Mouse (Mus musculus) adrenal gland, adult 2 months (tissue): ENCODE results near the gene Nup188. TPM values are rescaled to one million over a fixed set of nuclear protein-coding genes. Genes with fewer than 3 reads are reported as not detected.

ENCODE experiments used
- DNase-seq: peaks from one replicate; pipeline ENCODE4 v3.0.0; 2021
- polyA plus RNA-seq: library from polyadenylated mRNA; depleted of rRNA; stranded (reverse); fragments of >200 nt; gene quantifications from 2 replicates; pipeline ENCODE4 v1.2.3, GENCODE M21; 2012
- total RNA-seq, 2 experiments: library from RNA; stranded (reverse); gene quantifications; 2 replicates each; pipeline ENCODE4 v1.2.3; 2021

Gene Nup188
- total and polyA plus RNA-seq, 3 experiments: 24.9 to 66.6 (median 31.1) TPM

DNA sequence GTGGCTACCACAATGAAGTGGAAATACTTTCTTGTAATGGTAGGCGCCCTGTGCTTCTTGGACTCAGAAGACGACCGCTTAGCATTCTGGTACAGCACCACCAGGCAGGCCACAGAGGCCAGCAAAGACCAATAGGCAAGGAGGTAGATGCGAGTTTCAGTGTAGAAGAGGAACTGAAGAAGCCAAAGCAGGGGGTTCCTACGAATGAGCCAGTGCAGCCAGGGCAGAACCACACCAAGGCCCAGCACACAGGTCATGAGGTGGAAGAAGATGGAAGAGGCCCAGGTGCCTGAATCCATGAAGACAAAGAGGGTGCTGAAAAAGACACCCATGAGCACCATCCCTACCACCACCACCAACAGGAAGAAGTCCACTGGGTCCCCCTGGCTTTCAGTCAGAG lies 1.2 kb upstream of the Nup188 start:
- DNase-seq: no peak

DNA sequence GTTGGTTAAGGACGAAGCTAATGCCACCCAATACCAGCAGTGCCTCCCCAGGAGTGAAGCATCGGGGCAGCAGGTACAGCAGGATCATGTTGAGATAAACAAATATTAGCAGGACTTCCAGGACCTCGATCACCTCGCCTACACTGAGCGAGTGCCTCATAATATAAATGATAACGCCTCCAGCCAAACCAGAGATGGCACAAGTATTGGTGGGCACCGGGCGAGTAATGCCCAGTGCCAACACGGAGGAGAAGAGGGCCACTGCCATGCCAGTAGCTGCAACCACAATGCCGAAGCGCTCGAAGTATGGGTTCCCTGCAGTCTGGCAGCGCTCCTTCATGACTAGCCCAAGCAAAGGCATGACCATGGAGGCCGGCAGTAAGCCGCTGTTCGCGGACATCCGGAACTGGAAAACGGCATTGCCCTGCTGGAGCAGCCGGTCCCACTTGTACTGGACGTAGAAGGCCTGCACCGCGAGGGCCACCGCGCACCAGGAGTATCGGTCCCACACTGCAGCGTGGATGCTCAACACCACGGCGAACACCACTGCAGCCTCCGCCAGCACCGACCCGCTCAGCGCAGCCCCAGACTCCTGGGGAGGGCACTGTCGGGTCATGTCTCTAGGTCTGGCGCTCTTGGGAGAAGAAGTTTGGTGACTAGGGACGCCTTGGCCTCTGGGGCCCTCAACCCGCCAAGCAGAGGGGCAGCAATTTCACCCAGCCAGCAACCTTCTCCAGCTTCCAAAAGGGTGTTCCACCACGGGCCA lies 598 bp upstream of the Nup188 start:
- DNase-seq: no peak

DNA sequence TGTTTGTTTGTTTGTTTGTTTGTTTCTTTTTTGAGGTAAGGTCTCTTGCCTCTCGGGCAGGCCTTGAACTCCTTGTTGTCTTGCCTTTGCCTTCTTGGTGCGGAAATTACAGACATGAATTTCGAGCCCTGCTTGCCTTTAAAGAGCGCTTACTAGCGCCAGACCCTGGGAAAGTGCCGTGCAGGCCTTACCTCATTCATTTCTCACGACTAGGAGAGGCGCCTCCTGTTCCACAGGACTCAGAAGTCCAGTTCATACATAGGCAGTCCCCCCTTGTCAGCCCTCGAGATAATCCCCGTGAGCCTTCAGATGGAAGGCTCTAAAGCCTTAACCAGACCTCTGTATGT lies 803 bp downstream of the Nup188 start:
- peak; percentile 21 for DNase-seq

DNA sequence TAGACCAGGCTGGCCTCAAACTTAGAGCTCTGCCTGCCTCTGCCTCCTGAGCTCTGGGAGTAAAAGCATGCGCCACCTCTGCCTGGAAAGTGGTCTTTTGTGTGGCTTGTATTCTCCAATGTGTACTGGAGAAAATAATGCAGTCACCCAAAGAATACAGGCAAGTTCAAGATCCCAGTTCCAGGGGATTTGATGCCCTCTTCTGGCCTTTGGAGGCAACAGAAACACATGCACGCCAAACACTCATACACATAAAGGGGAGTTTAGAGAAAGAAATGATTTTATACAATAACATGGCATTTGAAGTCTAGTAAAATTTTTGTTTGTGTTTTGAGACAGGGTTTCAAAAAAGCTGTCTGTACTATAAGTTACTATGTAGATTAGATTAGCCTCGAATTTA lies 13.3 kb downstream of the Nup188 start:
- DNase-seq: peak; percentile 34

DNA sequence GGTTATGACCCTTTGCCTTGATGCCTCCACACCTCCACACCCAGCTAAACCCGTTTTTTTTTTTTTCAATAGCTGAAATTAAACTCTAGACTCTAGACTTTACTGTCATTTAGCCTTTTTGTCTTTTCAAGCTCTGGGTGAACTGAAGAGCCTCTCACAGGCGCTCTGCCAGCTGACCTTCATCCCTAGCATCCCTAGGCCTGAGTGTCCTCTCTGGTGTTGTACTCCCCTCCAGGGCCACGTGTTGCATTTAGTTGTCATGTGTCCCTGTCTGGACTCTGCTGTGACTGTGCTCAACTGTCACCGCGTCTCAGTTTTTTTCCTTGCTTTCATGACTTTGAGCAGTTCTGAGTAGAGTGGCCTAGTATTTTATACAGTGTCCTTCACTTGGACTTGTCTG lies 13.8 kb downstream of the Nup188 start:
- no peak for DNase-seq

DNA sequence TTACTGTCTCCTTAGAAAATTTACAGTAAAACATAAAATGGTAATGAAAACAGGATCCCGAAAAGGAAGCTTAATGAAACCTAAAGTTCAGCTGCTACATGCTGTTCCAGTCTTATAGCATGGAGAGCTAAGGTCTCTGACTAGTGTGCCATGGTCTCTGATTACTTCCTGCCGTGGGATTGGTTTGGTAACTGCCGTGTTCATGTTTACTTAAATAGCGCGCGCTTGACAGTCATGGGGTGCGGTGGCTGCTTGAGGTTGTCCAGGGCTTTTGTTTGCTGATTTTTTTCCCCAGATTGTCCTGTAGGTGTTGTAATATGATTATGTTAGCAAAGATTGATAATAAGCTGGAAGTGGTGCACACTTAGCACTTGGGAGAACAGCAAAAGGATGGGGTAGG lies 19.9 kb downstream of the Nup188 start:
- no peak for DNase-seq

DNA sequence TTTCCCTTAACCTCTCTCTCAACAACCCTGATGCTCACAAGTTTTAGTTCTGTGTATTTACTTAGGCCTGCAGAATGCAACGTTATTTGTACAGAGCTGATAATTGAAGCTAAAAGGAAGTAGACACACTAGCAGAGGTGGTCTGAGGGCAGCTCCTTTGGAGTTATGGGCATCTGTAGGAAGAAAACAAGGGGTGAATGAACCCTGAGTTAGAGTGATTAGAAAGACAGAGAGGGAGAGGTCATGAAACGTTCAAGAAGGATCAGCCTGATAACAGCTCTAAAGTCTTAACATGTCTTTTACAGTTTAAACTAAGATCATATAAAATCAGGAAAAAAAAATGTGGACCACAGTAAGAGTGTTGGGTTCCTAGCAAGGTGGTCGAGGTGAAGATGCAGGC lies 23.2 kb downstream of the Nup188 start:
- DNase-seq: no peak

DNA sequence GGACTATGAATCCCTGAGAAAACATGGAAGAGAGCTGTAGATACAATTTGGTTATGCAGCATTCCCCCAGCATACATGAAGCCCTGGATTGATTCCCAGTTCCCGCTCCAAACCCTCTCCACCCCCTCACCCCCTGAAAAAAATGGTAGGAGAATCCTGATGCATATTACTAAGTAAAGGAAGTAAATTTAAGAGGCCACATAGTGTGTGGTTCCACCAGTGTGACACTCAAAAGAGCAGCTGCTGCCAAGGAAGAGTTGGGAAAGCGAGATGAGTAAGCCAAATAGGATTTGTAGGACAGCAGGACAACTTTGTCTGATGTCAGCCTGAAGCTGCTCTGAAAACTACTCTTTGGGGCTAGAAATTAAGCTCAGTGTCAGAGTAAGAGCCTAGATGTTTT lies 25.3 kb downstream of the Nup188 start:
- DNase-seq: peak; percentile 70

DNA sequence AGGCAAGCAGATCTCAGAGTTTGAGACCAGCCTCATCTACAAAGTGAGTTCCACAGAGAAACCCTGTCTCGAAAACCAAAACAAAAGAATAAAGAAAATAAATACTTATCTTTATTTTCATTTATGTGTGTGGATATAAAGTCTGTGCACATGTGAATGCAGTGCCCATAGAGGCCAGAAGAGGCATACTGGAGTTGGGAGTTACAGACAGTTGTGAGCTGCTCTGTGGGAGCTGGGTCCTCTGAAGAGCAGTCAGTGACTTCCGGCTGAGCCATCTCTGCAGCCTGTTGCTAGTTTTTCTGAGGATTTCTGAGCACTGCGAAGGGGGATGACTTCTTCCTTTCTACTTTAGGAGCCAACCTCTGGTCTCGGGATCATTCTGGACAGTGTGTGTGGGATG lies 29.9 kb downstream of the Nup188 start:
- no peak for DNase-seq

DNA sequence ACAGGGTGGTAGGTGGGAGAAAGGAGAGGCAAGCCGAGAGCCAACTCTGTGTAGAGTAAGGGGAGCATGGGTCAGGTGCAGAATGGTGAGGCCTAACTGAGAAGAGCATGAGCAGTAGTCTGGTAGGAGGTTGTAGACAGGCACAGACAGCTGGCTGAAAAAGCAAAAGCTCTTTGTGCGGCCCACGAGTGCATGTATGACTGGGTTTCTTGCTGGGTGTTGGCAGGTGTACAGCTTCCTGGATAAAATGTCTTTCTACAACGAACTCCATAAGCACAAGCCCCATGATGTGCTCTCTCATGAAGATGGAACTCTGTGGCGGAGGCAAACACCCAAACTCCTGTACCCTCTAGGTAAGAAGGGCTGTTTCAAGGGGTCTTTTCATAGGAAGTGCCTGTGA lies 30.8 kb downstream of the Nup188 start:
- DNase-seq: no peak

DNA sequence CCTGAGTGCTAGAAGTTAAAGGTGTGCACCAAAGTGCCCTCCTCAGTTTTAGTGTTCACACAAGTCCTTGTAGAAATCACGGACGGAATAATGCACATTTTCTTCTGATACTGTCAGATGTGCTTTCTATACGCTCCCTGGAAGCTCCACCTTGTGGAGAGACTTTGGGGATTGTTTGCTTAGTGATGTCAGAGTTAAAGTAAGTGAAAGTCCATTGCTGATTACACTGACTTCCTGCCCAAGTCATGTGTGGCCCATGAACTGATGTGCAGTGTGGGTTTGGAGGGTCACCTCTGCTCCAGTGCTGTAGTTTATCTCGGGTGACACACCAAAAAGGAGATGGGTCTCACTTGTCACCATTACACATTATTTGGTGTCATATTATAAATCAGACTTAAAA lies 33.1 kb downstream of the Nup188 start:
- DNase-seq: no peak

DNA sequence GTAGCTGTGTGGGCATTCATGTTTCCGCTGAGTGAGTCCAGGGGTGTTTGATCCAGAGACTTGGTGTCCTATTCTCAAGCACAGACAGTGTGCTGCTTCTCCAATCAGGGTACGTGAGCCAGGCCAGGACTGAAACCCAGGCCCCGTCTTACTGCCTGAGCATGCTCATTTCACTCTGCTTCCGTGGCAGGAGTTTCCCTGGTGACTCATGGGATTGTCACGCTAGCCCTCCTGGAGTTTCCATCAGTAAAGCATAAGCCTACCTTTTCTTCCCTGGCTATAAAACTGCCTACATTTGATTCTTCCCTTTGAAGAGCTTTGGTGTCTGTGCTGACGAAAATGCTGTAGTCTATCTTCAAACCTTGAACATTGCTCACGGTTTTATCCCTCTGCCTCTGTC lies 36.9 kb downstream of the Nup188 start:
- DNase-seq: peak; percentile 67

DNA sequence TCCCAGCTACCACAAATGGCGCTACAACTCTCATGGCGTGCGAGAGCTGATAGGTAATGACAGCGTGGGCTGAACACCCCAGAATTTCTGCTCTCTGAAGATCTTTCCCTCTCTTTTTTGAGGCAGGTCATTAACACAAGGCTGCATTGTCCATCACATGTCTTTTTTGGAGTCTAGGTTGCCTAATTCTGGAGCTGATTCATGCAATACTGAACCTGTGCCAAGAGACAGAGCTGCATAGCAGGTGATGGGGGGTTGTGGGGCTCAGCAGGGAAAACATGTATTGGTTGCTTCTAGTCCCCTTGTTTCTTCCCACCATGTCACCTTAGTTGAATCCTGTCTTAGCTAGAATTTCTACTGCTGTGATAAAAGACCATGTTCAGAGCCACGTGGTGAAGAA lies 39.1 kb downstream of the Nup188 start:
- DNase-seq: peak; percentile 62

DNA sequence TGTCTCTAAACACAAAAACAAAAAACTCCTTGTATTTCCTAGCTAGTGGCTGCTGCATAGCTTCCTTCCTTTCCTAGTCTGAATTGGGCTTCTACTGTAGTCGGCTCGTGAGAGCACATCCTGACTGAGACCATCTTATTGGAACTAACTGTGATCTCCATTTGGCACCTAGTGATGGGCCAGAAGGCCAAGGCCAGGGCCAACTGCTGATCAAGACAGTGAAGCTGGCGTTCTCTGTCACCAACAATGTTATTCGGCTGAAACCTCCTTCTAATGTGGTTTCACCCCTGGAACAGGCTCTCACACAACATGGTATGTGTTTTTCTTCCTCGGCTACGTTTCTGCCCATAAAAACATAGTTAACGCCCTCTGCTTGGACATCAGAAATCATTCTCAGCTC lies 41.1 kb downstream of the Nup188 start:
- DNase-seq: peak; percentile 66

DNA sequence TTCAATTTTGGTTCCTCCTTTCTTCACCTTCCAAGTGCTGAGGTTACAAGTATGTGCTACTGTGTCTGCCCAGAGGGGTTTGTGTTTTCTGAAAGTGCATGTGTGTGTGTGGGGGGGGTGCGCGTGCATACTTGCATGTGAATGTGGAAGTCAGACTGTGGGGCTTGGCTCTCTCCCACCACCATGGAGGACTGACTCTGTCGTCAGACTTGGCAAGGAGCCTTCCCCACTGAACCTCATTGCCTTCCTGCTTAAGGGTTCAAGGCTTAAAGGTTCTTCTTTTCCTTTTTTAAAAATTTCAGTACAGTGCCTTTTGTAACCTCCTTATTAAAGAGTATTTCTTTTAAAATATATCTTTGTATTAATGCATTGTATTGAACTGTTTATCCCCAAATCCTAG lies 42.6 kb downstream of the Nup188 start:
- peak; percentile 31 for DNase-seq

DNA sequence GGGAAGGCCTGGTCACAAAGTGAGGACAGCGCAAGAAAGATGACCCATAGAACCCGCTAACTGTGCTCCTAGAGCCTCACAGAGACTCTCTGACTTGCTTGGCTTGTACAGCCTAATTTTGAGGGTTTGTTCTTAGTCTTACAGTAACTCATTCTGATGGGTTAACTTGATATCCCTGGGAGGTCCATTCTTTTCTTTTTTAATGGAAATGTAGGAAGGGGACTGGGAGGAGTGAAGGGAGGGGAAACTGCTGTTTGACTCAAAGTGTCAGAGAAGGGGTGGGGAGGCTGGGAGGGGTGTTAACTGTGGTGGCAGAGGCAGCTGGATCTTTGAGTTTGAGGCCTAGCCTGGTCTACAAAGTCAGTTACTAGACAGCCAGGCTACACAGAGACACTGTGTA lies 49.1 kb downstream of the Nup188 start:
- DNase-seq: no peak

DNA sequence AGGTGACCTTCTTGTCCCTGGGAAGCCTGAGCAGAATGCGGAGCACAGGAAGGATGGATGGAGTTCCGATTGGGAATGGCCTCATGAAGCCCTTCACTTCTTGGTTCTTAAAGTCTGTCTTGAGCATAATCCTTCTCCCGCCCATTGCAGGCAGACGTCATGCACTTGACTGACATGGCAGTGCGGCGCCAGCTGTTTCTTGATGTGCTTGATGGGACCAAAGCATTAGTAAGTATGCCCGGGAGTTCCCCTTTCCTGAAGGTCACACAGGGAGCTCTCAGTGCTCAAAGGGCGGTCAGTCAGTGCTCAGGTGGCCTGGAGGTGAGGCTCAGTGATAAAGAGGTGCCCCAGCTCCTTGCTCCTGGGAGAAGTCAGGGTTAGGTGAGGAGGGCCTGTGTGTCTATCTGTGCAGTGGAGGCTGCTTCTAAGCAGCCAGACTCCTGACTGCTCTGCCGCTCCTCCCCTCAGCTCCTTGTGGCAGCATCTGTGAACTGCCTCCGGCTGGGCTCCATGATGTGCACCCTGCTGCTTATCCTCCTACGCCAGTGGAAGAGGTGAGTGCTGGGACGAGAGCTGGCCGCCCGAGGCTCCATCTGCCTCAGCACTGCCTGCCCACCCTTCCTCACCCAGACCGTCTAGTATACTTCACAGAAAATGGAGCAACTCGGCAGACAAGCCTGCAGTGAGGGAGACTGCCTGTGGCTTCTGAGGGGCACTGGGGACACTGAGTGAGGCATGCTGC lies 50.1 kb downstream of the Nup188 start:
- DNase-seq: no peak

DNA sequence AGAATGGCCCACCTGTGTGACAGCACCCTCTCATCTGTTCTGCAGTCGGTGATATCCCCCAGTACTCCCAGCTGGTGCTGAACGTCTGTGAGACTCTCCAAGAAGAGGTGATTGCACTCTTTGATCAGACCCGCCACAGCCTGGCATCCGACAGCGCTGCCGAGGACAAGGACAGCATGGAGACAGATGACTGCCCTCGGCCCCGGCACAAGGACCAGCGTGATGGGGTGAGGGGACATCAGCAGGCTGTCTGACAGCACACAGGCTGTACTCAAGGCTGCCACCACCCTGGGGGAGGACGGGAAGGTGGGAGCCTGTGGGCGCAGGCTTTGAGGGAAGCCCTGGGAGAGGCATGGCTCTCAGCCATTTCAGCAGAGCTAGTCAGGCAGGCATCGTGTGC lies 51.0 kb downstream of the Nup188 start:
- peak; percentile 89 for DNase-seq

DNA sequence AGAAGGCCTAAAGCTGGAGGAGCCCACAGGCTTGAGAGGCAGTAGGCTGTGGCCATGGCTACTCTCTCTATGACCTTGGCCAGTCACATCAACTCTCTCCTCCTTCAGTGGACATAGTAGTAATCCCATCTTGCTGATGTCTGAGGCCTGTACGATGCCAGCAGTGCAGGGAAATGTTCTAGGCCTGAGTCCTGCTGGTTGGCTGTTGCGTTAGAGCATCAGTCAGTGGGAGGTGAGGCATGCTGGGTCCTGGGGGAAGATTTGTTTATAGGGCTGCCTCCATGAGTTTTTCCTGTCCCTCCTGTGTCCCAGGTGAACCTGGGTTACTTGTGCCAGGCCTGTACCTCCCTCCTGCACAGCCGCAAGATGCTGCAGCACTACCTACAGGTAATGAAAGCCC lies 55.9 kb downstream of the Nup188 start:
- no peak for DNase-seq

DNA sequence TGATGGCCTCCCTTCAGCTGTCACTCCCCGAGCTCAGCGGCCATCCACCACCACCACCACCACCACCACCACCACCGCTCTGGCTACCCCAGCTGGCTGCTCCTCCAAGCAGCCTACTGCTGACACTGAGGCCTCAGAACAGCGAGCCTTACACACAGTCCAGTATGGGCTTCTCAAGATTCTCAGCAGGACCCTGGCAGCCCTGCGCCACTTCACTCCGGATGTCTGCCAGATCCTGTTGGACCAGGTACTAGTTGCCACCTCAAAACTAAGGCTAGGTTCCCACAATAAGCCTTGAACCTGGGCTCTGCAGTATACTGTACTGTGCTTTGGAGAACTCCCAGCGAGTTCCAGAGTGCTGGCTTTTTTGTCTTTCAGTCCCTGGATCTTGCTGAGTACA lies 56.3 kb downstream of the Nup188 start:
- no peak for DNase-seq

DNA sequence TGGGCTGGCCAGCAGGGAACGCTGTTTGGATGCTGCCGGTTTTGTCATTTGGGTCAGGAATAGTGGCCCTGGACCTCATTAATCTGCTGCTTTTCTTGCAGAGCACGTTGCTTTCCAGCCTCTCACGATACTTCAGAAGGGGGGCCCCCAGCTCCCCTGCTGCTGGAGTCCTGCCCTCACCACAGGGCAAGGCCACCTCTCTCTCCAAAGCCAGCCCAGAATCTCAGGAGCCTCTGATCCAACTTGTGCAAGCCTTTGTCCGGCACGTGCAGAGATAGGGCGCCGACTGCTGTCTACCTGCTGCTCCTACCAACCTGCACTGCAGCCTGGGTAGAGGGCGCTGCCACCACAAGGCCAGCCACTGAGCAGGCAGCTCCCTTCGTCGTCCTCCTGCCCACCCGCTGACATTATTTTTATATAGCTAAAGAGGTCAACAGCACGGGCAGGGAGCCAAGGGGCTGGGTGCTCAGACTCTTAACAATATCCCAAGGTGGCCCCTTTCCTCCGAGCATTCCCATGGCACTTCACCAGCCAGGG lies 57.5 kb downstream of the Nup188 start:
- DNase-seq: peak; percentile 76

DNA sequence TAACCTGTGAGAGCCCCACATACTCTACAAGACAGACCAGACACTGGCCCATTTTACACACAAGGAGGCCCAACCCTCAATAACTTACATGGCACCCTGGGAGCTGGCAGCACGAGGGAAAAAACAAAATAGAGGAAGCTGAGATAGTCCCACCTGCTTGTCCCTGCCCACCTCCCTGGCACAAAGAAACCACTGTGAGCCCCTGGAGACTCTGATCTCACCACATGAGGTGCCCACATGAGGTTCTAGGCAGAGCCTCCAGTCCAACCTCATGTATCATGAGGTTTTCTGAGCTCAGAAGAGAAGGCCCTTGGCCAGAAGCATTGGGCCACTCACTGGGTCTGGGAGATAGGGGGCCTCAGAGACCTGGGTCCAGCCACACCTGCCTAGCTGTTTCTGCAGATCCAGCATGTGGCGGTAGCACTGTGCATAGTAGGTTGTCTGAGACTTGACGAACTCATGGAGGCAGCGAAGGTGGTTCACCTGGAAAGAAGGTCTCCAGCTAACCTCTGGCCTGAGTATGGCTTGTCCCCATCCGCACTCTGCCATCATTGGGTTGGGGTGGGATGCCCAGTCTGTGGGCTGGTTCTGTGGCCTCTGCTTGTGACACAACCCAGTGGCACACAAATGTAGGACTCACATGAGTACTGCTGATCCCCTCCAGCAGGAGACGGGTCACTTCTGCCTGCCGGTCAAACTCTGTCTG lies 59.9 kb downstream of the Nup188 start:
- DNase-seq: no peak

DNA sequence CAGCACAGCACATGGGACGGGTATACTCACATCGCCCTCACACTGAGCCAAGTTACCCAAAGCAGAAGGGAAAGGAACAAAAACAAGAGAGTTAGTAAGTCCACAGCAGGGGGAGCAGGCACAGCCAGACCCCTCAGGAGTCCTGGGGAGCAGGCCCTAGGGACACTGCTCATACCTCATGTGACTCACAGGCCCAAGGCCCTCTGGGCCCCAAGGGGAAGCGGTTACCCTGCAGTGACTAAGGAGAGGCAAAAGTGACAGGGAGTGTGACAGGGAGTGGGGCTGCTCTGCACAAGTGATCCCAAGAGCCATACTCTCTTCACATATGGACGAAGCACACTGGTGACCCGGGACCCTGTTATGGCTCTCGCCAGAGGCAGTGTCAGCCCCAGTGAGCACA lies 63.0 kb downstream of the Nup188 start:
- peak; percentile 84 for DNase-seq
